Mouse (Mus musculus) macrophage (primary cell): Measurements from ENCODE around the gene Micu1. TPM values are rescaled to one million over a fixed set of nuclear protein-coding genes. Genes with fewer than 3 reads are reported as not detected.
A peak's percentile ranks its signal among the peaks of the same experiment; 100 is the strongest.
"Not testable (repeated sequence)": the region's sequence is repeated elsewhere in the genome, so short reads cannot be mapped to it uniquely, and the experiment has no call there.

ENCODE experiments used
- H3K27ac ChIP-seq: fragments of 350-480 bp; formaldehyde crosslinking; 2 replicates; pipeline ENCODE4 v1.9.0; 2021
- H3K36me3 ChIP-seq: fragments of 350-480 bp; formaldehyde crosslinking; 2 replicates; pipeline ENCODE4 v1.9.0; 2021; ENCODE audit errors: inconsistent target
- H3K4me3 ChIP-seq: fragments of 350-480 bp; formaldehyde crosslinking; 2 replicates; pipeline ENCODE4 v1.9.0; 2021; ENCODE audit errors: inconsistent target
- H3K79me2 ChIP-seq: fragments of 350-480 bp; formaldehyde crosslinking; 2 replicates; pipeline ENCODE4 v1.9.0; 2021; ENCODE audit errors: inconsistent target
- WGBS: methylation state at CpG from one replicate; pipeline ENCODE4 v1.1.7; 2026; ENCODE audit warnings: inconsistent platforms; ENCODE audit not compliant: missing documents; 5-methylcytosine and 5-hydroxymethylcytosine counted together
- polyA plus RNA-seq: library from polyadenylated mRNA; stranded (reverse); fragments of 250-400 nt; gene quantifications from 3 replicates; pipeline ENCODE4 v1.2.4, GENCODE M21; 2018; ENCODE audit warnings: inconsistent platforms
- total RNA-seq, 78 experiments: library from RNA; depleted of rRNA; stranded (reverse); fragments of 250-400 nt; gene quantifications; 1 replicate in 9 of 78; 2 replicates in 24 of 78; 3 replicates in 43 of 78; 4 replicates in 2 of 78; pipeline ENCODE4 v1.2.4; 2018; ENCODE audit warnings: inconsistent platforms in 56 of 78

Gene Micu1
- 100 to 1,000 TPM in 18 of 26 experiments, 10 to 100 TPM in 8; 58.1 to 144 (median 108) TPM for total RNA-seq (2018; cell fraction: chromatin; rRNA removed)
- 10 to 100 TPM; 40.7 to 60.0 (median 48.6) TPM for total RNA-seq (2018; cell fraction: cytosol; rRNA removed)
- 100 to 1,000 TPM in 1 of 26 experiments, 10 to 100 TPM in 25; 48.3 to 118 (median 64.4) TPM for total RNA-seq (2018; cell fraction: nucleus; rRNA removed)
- polyA plus RNA-seq, result 42.3 to 52.7 TPM (median 49.5 TPM) in 3 replicates

DNA sequence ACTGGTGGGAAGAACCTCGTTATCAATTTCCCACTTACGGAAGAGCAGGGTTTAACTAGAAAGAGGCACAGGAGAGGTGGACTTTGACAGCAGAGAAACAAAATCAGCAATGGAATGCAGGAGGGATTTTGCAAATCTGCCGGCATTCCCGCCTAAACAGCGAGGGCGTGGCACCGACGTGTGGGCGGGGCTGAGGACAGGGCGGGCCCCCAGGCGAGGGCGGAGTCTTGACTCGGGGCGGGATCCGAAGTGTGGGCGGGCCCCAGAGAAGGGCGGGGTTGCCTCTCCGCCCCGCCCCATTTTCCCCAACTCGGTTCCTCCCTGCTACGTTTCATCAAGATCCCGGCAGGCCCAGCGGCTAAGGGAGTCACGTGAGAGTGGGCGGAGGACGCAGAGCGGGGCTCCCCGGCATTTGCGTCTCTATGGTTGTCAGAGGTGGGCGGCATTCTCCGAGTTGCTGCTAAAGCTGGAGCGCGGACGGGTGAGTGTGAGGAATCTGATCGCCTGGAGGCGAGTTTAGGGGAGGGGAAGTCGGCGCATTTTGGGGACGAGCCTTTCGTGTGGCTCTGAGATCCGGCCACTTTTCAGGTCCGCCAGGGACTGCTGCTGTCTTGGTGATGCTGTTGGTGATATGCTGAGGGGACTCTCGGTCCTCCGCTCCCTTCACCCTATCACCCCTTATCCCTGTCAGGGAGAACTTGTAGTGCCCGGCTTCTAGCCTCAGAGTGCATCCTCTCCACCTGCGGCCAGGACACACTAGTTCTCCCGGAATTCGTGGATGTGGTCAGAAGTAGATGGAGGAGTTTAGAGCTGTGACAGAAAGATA lies at the start of gene Micu1:
Gene Micu1, plus strand, starts transcription at position 271 of the 826 bp plus-strand sequence.
- Histone ChIP-seq H3K79me2 (peaks cover 45% of the 10 kb centered on the region), H3K4me3 (peak within 1 kb of the TSS; percentile 99), H3K27ac (peak within 1 kb of the TSS; percentile 55), H3K36me3 (no peaks in the 10 kb centered on the region)
- 1% methylated on average over 46 of the region's 48 CpGs for whole genome bisulfite sequencing

DNA sequence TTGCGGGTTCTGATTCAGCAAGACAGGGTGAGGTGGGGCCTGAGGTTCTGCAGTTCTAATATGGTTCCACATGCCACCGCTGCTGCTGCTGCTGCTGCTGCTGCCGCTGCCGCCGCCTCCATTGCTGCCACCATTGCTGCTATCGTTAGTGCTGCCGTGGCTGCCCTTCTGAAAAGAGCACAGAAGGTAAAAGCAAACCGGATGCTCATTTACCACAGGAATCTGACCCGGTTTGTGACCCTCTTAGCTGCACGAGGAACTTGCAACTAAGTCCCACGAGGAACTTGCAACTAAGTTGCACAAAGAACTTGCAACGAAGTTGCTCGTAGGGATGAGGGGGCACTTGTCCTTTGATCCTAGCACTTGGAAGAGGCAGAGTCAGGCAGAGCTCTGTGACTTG lies 45.5 kb upstream of the Micu1 start:
- WGBS, result 40% methylated on average over 13 of the region's 13 CpGs
- Histone ChIP-seq H3K4me3 (no peak overlapping the region), H3K79me2 (no peaks in the 10 kb centered on the region), H3K27ac (no peak overlapping the region), H3K36me3 (no peaks in the 10 kb centered on the region)

DNA sequence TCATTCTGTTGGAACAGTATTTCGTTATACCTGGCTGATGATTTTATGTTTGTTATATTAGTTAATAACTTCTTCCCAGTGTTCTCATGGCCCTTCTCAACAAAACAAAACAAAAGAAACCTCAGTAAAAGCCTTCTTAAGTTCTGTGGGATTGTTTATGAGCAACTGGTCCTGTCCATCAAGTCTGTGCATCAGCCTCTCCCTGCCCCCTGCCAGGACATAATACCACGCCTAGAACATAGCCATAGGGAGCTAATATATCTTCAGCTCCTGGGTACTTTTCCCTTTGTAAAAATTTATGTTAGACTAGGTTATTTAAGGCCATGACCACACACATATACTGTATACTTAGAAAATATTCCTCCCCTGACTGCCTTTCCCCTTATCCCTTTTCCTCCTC lies 37.5 kb upstream of the Micu1 start:
- 93% methylated on average over 2 of the region's 2 CpGs for WGBS
- no peak overlapping the region for H3K27ac ChIP-seq
- no peaks in the 10 kb centered on the region for H3K36me3 ChIP-seq
- H3K79me2 ChIP-seq, result no peaks in the 10 kb centered on the region
- H3K4me3 ChIP-seq, result no peak overlapping the region

DNA sequence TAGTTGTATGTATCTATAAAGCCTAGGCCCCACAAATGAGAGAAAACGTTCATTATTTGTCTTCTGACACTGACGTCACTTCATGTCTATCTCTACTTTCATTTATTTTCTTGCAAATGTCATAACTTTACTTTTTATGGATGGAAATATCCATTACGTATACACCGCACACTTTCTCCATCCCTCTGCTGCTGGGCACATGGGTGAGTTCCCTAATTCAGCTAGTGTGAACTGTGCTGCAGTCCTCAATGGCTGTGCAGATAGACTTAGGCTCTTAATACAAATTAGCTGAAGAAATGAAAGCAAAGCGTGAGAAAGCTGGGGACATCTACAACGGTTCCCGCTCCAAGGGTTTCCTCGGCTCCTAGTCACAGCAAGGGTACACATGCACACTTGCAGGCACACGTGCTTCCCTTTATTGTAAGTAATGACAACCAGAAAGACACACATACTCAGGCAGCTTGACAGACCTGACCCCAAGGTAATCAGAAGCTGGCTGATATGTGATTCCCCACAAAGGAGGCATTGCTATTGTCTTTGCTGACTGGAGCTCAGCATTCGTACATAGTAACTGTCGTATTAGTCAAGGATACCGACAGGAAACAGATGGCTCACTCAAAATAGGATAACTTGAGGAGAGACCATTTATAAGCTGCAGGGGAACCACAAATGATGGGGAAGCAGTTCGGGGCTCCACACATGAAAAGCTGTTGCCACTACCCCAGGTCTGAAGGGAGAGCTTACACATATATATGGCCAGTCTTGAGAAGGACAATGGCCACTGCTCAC lies 36.6 kb upstream of the Micu1 start:
- Histone ChIP-seq H3K36me3 (no peaks in the 10 kb centered on the region), H3K4me3 (no peak overlapping the region), H3K27ac (no peak overlapping the region), H3K79me2 (no peaks in the 10 kb centered on the region)
- 28% methylated on average over 13 of the region's 13 CpGs for WGBS

- WGBS, result 42% methylated on average over 6 of the region's 6 CpGs
Observed at GRCm38 (mm10) chr10:59667377-59667776, 34.9 kb upstream of the Micu1 start.

GRCm38 (mm10) chr10:59668491-59668890 lies 33.8 kb upstream of the Micu1 start:
- Histone ChIP-seq H3K36me3 (no peaks in the 10 kb centered on the region), H3K4me3 (no peak overlapping the region), H3K79me2 (no peaks in the 10 kb centered on the region), H3K27ac (no peak overlapping the region)
- 93% methylated on average over 7 of the region's 7 CpGs for WGBS

More at GRCm38 (mm10) chr10:59667377-59667776, 34.9 kb upstream of the Micu1 start:
- no peak overlapping the region for H3K4me3 ChIP-seq
- no peaks in the 10 kb centered on the region for H3K36me3 ChIP-seq
- no peak overlapping the region for H3K27ac ChIP-seq
- no peaks in the 10 kb centered on the region for H3K79me2 ChIP-seq

DNA sequence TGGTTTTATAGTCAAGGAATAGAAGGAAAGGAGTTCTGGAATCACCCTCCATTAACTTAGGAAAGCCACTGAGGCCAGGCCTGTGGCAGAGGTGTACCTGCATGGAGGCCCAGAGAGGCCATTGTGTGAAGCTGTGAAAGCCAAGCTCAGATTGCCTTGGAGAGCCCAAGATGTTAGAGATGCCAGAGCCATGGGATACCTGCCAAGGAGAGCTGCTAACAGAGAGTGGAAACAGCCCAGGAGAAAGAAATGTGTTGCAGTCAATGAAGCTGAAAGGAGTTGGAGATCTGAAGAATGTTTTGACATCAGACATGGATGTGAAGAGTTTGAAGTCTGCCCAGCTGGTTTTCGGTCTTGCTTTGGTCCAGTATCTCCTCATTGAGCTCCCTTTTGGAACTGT lies 24.4 kb upstream of the Micu1 start:
- 100% methylated on average over 1 of the region's 1 CpGs for WGBS
- Histone ChIP-seq H3K4me3 (no peak overlapping the region), H3K36me3 (no peaks in the 10 kb centered on the region), H3K79me2 (no peaks in the 10 kb centered on the region), H3K27ac (no peak overlapping the region)

GRCm38 (mm10) chr10:59679189-59679588 lies 23.1 kb upstream of the Micu1 start:
- H3K36me3 ChIP-seq, result no peaks in the 10 kb centered on the region
- H3K27ac ChIP-seq, result no peak overlapping the region
- 90% methylated on average over 2 of the region's 2 CpGs for WGBS
- no peaks in the 10 kb centered on the region for H3K79me2 ChIP-seq
- no peak overlapping the region for H3K4me3 ChIP-seq

- WGBS, result 93% methylated on average over 3 of the region's 3 CpGs
- not testable (repeated sequence) for H3K36me3 ChIP-seq, H3K4me3 ChIP-seq, H3K27ac ChIP-seq, H3K79me2 ChIP-seq
Observed at GRCm38 (mm10) chr10:59685586-59685985, 16.7 kb upstream of the Micu1 start.

DNA sequence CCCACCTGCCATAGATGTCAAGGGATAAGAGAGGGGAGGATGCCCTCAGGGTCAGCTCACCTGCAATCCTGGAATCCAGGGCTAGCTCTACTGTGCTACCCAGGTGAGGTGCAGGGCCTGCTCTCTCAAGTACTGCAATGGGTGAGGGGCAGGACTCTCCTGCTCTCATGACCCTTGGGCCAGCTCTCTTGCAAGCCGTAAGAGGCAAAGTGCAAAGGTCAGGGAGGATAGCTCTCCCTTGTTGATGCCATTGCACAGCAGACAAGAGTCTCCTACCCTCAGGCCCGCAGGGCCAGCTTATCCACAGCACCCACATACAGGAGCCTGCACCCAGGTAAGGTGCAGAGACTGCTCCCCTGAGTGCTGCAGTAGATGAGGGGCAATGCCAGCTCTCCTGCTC lies 15.2 kb upstream of the Micu1 start:
- no peak overlapping the region for H3K27ac ChIP-seq
- no peaks in the 10 kb centered on the region for H3K36me3 ChIP-seq
- no peak overlapping the region for H3K4me3 ChIP-seq
- WGBS, result 100% methylated on average over 2 of the region's 2 CpGs
- H3K79me2 ChIP-seq, result no peaks in the 10 kb centered on the region

- Histone ChIP-seq H3K79me2 (no peaks in the 10 kb centered on the region), H3K36me3 (no peaks in the 10 kb centered on the region), H3K4me3 (no peak overlapping the region), H3K27ac (no peak overlapping the region)
- WGBS, result 94% methylated on average over 6 of the region's 6 CpGs
Observed at GRCm38 (mm10) chr10:59689836-59690235, 12.4 kb upstream of the Micu1 start.

- Histone ChIP-seq H3K27ac (no peak overlapping the region), H3K79me2 (no peaks in the 10 kb centered on the region), H3K36me3 (no peaks in the 10 kb centered on the region), H3K4me3 (no peak overlapping the region)
- 3% methylated on average over 6 of the region's 6 CpGs for WGBS
Observed at GRCm38 (mm10) chr10:59692441-59692840, 9.8 kb upstream of the Micu1 start.

DNA sequence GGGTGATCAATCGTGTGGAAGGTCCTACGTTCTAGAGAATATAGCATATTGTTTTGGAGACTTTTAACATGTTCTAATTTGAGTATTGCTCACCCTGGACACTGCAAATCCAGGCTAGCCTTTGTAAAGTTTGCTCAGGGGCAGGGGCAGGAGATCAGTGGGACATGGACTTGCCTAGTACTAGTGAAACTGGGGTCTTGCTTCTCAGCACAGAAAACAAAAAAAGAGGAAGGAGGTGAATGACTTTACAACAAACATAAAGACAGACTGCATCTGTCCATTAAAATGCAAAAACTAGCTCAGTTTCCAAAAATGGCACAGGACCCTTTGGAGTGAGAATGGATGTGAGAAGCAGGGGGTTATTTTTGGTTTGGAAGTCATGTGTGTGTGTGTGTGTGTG lies 8.2 kb upstream of the Micu1 start:
- 46% methylated on average over 2 of the region's 2 CpGs for WGBS
- no peak overlapping the region for H3K27ac ChIP-seq
- no peaks in the 10 kb centered on the region for H3K79me2 ChIP-seq
- H3K36me3 ChIP-seq, result no peaks in the 10 kb centered on the region
- no peak overlapping the region for H3K4me3 ChIP-seq

GRCm38 (mm10) chr10:59699516-59699915 lies 2.8 kb upstream of the Micu1 start:
- Histone ChIP-seq H3K27ac (no peak overlapping the region), H3K4me3 (no peak overlapping the region), H3K36me3 (no peaks in the 10 kb centered on the region), H3K79me2 (peaks cover 16% of the 10 kb centered on the region)
- 91% methylated on average over 5 of the region's 5 CpGs for WGBS

- H3K79me2 ChIP-seq, result peaks cover 39% of the 10 kb centered on the region
- 46% methylated on average over 5 of the region's 5 CpGs for WGBS
- no peak overlapping the region for H3K27ac ChIP-seq
Observed at GRCm38 (mm10) chr10:59701805-59702204, 472 bp upstream of the Micu1 start.

More at GRCm38 (mm10) chr10:59701805-59702204, 472 bp upstream of the Micu1 start:
- no peak overlapping the region; the same call in 1 of the 2 replicates for H3K4me3 ChIP-seq
- H3K36me3 ChIP-seq, result no peaks in the 10 kb centered on the region
